Mouse (Mus musculus) gastrocnemius, adult 2 months (tissue): ENCODE measurements around the gene Calm1. TPM values are rescaled to one million over a fixed set of nuclear protein-coding genes. Genes with fewer than 3 reads are reported as not detected.
"Not testable (repeated sequence)": the region's sequence is repeated elsewhere in the genome, so short reads cannot be mapped to it uniquely, and the experiment has no call there.

ENCODE experiments used
- DNase-seq: peaks from one replicate; pipeline ENCODE4 v3.0.0; 2022
- H3K27ac ChIP-seq: fragments of 200-600 bp; 2 replicates; pipeline ENCODE4 v1.8.1; 2022; ENCODE audit warnings: mild to moderate bottlenecking
- H3K4me3 ChIP-seq: fragments of 200-600 bp; 2 replicates; pipeline ENCODE4 v1.8.1; 2022; ENCODE audit warnings: mild to moderate bottlenecking, moderate library complexity
- CTCF ChIP-seq: fragments of 200-600 bp; IDR thresholded peaks from 2 replicates; pipeline ENCODE4 v1.8.1; 2022; ENCODE audit warnings: antibody characterized with exemption, mild to moderate bottlenecking, moderate library complexity
- intact Hi-C: fragments of 180-260 bp; cut with DNase I; formaldehyde crosslinking; loops from one replicate; pipeline ENCODE4 v1.15.1; 2025
- total RNA-seq, 2 experiments: library from RNA; stranded (reverse); gene quantifications; 2 replicates each; pipeline ENCODE4 v1.2.3; 2021

Calm1 gene
- total RNA-seq, 2 experiments from 2014 or later, result 513 to 579 TPM

DNA sequence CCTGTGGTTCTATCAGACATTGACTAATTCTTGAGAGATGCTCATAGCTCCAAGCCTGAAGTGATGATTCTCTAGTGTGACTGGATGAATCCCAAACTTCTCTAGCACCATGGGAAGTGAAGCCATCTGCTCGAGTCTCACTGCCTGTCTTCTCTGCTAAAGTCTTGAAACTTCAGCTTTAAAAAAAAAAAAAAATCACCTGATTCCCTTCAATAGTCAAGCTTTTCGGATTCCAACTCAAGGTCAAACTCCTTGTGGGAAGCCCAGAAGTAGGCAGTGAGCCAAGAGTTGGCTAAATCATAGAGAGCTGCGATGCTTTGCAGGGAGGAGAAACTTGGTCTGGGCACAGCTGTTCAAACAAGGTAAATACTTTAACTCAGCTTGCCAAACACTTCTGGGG lies 15.5 kb downstream of the Calm1 start:
- no peak for TF ChIP-seq CTCF
- no peak overlapping the region for H3K27ac ChIP-seq
- H3K4me3 ChIP-seq, result no peak overlapping the region
- DNase-seq, result no peak
- intact Hi-C loops, result no loop called here

DNA sequence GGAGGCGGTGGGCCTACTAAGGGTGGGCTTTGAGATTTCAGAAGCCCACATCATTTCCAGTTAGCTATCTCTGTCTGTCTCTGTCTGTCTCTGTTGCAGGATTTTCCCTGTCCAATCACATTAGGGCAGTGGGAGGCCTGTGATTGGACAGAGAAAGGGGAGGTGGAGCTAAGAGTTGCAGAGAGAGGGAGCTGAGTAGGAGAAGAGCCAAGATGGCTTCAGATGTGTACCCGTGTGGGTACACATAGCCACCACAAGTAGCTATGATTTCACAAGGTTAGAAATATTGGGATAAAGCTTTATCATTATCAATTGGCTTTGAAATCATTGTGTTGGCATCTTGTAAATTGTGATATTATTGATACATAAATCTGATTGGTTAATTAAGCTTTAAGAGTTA lies 17.9 kb downstream of the Calm1 start:
- DNase-seq, H3K4me3 ChIP-seq, intact Hi-C loops, H3K27ac ChIP-seq: not testable (repeated sequence)

- no peak for DNase-seq
- Histone ChIP-seq H3K27ac (no peak overlapping the region), H3K4me3 (no peak overlapping the region)
- TF ChIP-seq CTCF, result no peak
- intact Hi-C loops, result no loop called here
These were observed 20.8 kb downstream of the Calm1 start for GRCm38 (mm10) chr12:100220012-100220411.

DNA sequence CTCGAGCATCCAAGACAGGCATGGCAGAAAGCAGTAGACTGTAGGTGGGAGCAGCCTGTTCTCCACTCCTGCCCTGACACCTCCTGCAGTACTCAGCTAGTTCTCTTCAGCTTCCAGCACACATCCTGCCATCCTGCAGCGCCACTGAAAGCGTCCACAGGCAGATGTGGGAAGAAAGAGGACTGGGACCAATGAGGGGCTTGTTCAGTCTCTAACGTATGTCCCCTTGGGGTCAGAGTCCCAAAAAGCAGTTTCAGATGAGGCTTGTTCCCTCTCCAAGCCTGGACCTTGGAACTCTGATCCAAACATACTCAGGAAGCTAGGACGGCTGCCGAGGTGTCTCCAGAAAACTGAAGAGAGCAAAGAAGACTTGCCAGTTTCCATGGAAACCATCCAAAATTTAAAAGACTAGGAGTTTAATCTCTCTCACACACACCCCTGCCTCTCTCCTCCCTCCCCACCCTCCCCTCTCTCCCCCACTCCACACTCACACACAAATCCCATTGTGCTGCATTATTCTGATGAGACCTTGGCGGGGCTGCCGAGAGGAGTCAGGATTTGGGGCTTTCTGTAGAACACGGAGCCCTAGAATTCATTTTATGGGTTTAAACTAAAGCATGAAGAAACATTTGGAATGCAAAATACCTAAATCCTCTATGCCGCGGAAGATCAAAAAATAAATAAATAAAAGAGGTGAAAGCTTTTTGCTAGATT lies 22.5 kb downstream of the Calm1 start:
- no peak for DNase-seq
- no peak overlapping the region for H3K27ac ChIP-seq
- no peak for TF ChIP-seq CTCF
- intact Hi-C loops, result no loop called here
- no peak overlapping the region for H3K4me3 ChIP-seq

GRCm38 (mm10) chr12:100222322-100222993 lies 23.2 kb downstream of the Calm1 start:
- intact Hi-C loops, result no loop called here
- H3K27ac ChIP-seq, result peak overlapping the region; percentile 64
- DNase-seq, result no peak
- no peak for TF ChIP-seq CTCF
- H3K4me3 ChIP-seq, result no peak overlapping the region

GRCm38 (mm10) chr12:100223531-100223930 lies 24.3 kb downstream of the Calm1 start:
- intact Hi-C loops, result no loop called here
- peak; percentile 27 for DNase-seq
- H3K27ac ChIP-seq, result peak overlapping the region; percentile 64
- peak overlapping the region; percentile 19; the same call in 1 of the 2 replicates for H3K4me3 ChIP-seq
- TF ChIP-seq CTCF, result no peak

GRCm38 (mm10) chr12:100225196-100225595 lies 26.0 kb downstream of the Calm1 start:
- intact Hi-C loops, result no loop called here
- Histone ChIP-seq H3K4me3 (no peak overlapping the region), H3K27ac (no peak overlapping the region)
- peak; percentile 27 for DNase-seq
- no peak for TF ChIP-seq CTCF

GRCm38 (mm10) chr12:100226073-100226472 lies 26.8 kb downstream of the Calm1 start:
- TF ChIP-seq CTCF, result no peak
- no peak for DNase-seq
- H3K27ac ChIP-seq, result no peak overlapping the region
- H3K4me3 ChIP-seq, result no peak overlapping the region
- intact Hi-C loops, result no loop called here

GRCm38 (mm10) chr12:100226621-100227020 lies 27.4 kb downstream of the Calm1 start:
- intact Hi-C loops, result no loop called here
- no peak for TF ChIP-seq CTCF
- DNase-seq, result no peak
- H3K4me3 ChIP-seq, result no peak overlapping the region
- H3K27ac ChIP-seq, result no peak overlapping the region

DNA sequence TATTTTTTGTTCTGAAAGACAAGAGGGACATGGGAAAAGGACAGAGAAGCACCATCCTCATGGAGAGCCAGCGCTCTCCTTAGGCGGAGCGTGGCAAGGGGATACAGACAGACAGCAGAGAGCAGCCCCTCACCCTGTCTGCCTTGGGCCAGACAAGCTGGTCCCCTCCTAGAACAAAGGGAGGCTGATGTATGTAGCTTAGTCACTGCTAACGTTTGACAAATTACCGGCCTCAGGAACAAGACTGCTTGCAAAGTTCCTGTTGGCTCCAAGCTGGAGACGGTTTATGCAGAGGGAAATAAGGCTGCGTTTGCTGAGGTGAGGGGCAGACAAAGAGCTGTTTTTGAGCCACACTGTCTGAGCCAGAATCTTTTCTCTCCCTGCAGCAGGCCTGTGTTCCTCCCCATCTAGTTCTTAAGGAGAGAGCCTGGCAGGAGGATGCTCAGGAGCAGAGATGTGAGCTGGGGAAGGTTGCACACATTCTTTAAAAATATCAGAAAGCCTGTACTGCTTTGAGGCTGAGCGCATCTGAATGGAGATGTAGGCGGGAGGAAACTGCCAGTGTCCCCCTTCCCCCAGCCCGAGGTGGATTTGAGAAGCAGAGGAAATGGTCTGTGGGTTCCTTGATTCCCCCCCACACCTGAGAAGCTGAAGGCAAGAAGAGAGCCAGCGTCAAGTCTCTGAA lies 28.9 kb downstream of the Calm1 start:
- TF ChIP-seq CTCF, result no peak
- Histone ChIP-seq H3K4me3 (no peak overlapping the region), H3K27ac (no peak overlapping the region)
- DNase-seq, result no peak
- intact Hi-C loops, result no loop called here

- H3K27ac ChIP-seq, result no peak overlapping the region
- no peak for TF ChIP-seq CTCF
- H3K4me3 ChIP-seq, result no peak overlapping the region
- DNase-seq, result no peak
- intact Hi-C loops, result loop anchor here (5.0 kb wide), 1 partner anchor 33 kb away; no protein-coding TSS in a partner anchor
These were observed 35.0 kb downstream of the Calm1 start for GRCm38 (mm10) chr12:100234201-100234600.

GRCm38 (mm10) chr12:100234919-100235318 lies 35.7 kb downstream of the Calm1 start:
- intact Hi-C loops, result loop anchor here (5.0 kb wide), 1 partner anchor 32 kb away; no protein-coding TSS in a partner anchor
- DNase-seq, result peak; percentile 54
- Histone ChIP-seq H3K4me3 (no peak overlapping the region), H3K27ac (no peak overlapping the region)
- no peak for TF ChIP-seq CTCF

- DNase-seq, result no peak
- H3K4me3 ChIP-seq, result no peak overlapping the region
- intact Hi-C loops, result no loop called here
- H3K27ac ChIP-seq, result no peak overlapping the region
- TF ChIP-seq CTCF, result no peak
These were observed 36.2 kb downstream of the Calm1 start for GRCm38 (mm10) chr12:100235423-100235822.
